Mouse (Mus musculus) limb, embryonic 10.5 days (tissue): ENCODE results near the gene Upk1b. TPM values are rescaled to one million over a fixed set of nuclear protein-coding genes. Genes with fewer than 3 reads are reported as not detected.
"Not testable (repeated sequence)": the region's sequence is repeated elsewhere in the genome, so short reads cannot be mapped to it uniquely, and the experiment has no call there.

Experiments used
- DNase-seq: peaks from one replicate; pipeline ENCODE4 v3.0.0-alpha.2; 2017; ENCODE audit warnings: low spot score
- H3K27ac ChIP-seq: fragments of 300-500 bp; sonication (generic); 2 replicates; pipeline ENCODE4 v1.5.1; 2016; ENCODE audit warnings: mild to moderate bottlenecking
- H3K27me3 ChIP-seq: fragments of 300-500 bp; sonication (generic); 2 replicates; pipeline ENCODE4 v1.6.1; 2016; ENCODE audit warnings: low read depth, mild to moderate bottlenecking; ENCODE audit not compliant: poor library complexity, severe bottlenecking
- H3K36me3 ChIP-seq: fragments of 300-500 bp; sonication (generic); 2 replicates; pipeline ENCODE4 v1.6.1; 2016; ENCODE audit warnings: mild to moderate bottlenecking, moderate library complexity
- H3K4me1 ChIP-seq: fragments of 300-500 bp; sonication (generic); 2 replicates; pipeline ENCODE4 v1.6.1; 2016
- H3K4me3 ChIP-seq: fragments of 300-500 bp; sonication (generic); 2 replicates; pipeline ENCODE4 v1.5.1; 2016; ENCODE audit warnings: mild to moderate bottlenecking, moderate library complexity
- H3K9me3 ChIP-seq: fragments of 300-500 bp; sonication (generic); replicated peaks from 2 replicates; pipeline ENCODE4 v1.6.1; 2016; ENCODE audit warnings: mild to moderate bottlenecking
- WGBS: fragments of 180-500 bp; shearing (Covaris S2); methylation state at CpG from one replicate; pipeline ENCODE4 v1.1.7; 2016; 5-methylcytosine and 5-hydroxymethylcytosine counted together
- polyA plus RNA-seq: library from polyadenylated mRNA; unstranded; fragments of >200 nt; fragmentation: Nextera tagmentation; extraction: Ambion mirVana; gene quantifications from 2 replicates; pipeline ENCODE4 v1.2.1, GENCODE M21; 2016

Upk1b gene
- 1.8 and 3.4 TPM in 2 replicates for polyA plus RNA-seq

GRCm38 (mm10) chr16:38800091-38800490 is at the start of gene Upk1b:
TSS of gene Upk1b (minus strand) at chr16:38800328.
- Histone ChIP-seq H3K9me3 (no peaks in the 10 kb centered on the region), H3K36me3 (no peaks in the 10 kb centered on the region), H3K27ac (no peak within 1 kb of the TSS), H3K27me3 (no peaks in the 10 kb centered on the region), H3K4me3 (no peak within 1 kb of the TSS), H3K4me1 (peaks cover 8% of the 10 kb centered on the region; the same call in 1 of the 2 replicates)
- DNase-seq = no peak
- WGBS = 45% methylated on average over 10 of the region's 10 CpGs

GRCm38 (mm10) chr16:38828649-38829048 is 28.5 kb upstream of the Upk1b start, which contains the start of gene 4930435E12Rik:
TSS of gene 4930435E12Rik (minus strand) at chr16:38828749.
- DNase-seq = no peak
- Histone ChIP-seq H3K9me3 (no peaks in the 10 kb centered on the region), H3K27me3 (no peaks in the 10 kb centered on the region), H3K27ac (no peak within 1 kb of the TSS), H3K36me3 (no peaks in the 10 kb centered on the region), H3K4me1 (no peaks in the 10 kb centered on the region), H3K4me3 (no peak within 1 kb of the TSS)
- WGBS = 84% methylated on average over 3 of the region's 3 CpGs

DNA sequence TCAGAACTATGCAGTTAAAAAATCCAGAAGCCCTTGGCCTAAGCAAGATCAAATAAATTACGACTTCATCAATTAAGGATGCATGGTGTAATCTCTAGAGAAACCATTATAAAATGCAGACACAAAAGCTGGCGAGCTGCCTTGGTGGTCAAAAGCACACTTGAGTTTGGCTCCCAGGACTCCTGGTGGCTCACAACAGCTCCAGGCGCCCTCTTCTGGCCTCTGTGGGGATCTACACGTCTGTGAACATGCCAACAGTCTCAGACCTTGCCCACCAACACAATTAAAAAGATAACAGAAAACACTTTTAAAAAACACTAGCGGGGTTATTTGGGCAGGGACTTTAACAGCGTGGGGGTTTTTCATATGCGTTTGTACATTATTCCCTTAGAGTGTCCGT is 12.4 kb upstream of the Upk1b start:
- Histone ChIP-seq H3K4me1 (peaks cover 6% of the 10 kb centered on the region), H3K36me3 (no peaks in the 10 kb centered on the region), H3K27me3 (no peaks in the 10 kb centered on the region), H3K9me3 (no peaks in the 10 kb centered on the region), H3K27ac (no peak overlapping the region), H3K4me3 (no peak overlapping the region)
- 40% methylated on average over 8 of the region's 8 CpGs for WGBS
- peak; percentile 71 for DNase-seq

GRCm38 (mm10) chr16:38810196-38810595 is 10.1 kb upstream of the Upk1b start:
- DNase-seq = no peak
- H3K4me1 ChIP-seq = no peaks in the 10 kb centered on the region
- no peak overlapping the region for H3K4me3 ChIP-seq
- no peaks in the 10 kb centered on the region for H3K36me3 ChIP-seq
- H3K9me3 ChIP-seq = no peaks in the 10 kb centered on the region
- no peak overlapping the region for H3K27ac ChIP-seq
- 73% methylated on average over 5 of the region's 5 CpGs for WGBS
- H3K27me3 ChIP-seq = no peaks in the 10 kb centered on the region

GRCm38 (mm10) chr16:38807796-38808195 is 7.7 kb upstream of the Upk1b start:
- DNase-seq, H3K27ac ChIP-seq, H3K4me3 ChIP-seq, H3K4me1 ChIP-seq, H3K9me3 ChIP-seq, H3K27me3 ChIP-seq, H3K36me3 ChIP-seq: not testable (repeated sequence)
- WGBS = 90% methylated on average over 5 of the region's 5 CpGs

DNA sequence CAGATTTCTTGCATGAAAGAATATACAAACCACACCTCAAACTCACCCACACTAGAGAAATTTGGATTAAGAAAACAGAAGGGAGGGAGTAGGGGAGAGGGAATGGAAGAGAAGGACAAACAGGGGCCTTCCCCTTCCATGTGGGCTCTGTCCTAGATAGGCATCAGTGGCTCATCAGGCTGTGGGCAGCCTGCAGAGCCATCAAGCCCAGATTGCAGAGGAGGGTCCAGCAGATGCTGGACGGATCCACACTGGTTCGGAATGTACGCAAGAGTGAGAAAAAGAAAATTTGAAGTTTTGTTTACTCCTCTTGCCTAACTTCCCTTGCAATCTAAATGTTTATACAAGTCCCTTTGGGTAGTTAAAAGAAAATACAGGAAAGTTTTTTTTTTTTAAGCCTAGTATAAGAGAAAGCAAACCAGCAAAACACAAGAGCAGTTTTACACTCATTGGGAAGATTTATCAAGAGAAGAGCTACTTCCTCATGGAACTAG is 1.1 kb downstream of the Upk1b start:
- no peaks in the 10 kb centered on the region for H3K27me3 ChIP-seq
- H3K4me3 ChIP-seq = no peak overlapping the region
- 79% methylated on average over 3 of the region's 3 CpGs for WGBS
- H3K4me1 ChIP-seq = peaks cover 8% of the 10 kb centered on the region; the same call in 1 of the 2 replicates
- no peaks in the 10 kb centered on the region for H3K9me3 ChIP-seq
- H3K27ac ChIP-seq = no peak overlapping the region
- DNase-seq = no peak
- H3K36me3 ChIP-seq = no peaks in the 10 kb centered on the region

DNA sequence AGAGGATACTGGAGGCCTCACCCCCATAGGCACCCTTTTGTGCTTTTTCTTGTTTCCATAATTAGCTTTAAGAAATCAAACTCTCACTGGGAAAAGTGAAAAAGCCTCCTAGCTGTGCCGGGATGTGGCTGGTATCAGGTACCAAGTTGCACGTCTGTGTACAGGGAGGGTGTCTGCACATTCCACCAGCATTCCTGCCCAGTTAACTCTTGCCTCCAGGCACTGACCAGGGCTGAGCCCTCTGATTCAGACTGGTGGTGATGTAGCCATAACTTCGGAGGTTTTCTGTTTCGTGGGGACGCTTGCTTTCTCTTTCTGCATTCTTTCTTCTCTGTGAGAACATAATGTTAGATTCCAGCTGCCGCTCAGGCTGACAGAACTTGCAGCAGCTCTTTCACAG is 7.0 kb downstream of the Upk1b start:
- WGBS = 73% methylated on average over 6 of the region's 6 CpGs
- no peak overlapping the region for H3K27ac ChIP-seq
- H3K9me3 ChIP-seq = no peaks in the 10 kb centered on the region
- no peaks in the 10 kb centered on the region for H3K27me3 ChIP-seq
- H3K36me3 ChIP-seq = no peaks in the 10 kb centered on the region
- DNase-seq = no peak
- H3K4me3 ChIP-seq = no peak overlapping the region
- no peaks in the 10 kb centered on the region for H3K4me1 ChIP-seq

DNA sequence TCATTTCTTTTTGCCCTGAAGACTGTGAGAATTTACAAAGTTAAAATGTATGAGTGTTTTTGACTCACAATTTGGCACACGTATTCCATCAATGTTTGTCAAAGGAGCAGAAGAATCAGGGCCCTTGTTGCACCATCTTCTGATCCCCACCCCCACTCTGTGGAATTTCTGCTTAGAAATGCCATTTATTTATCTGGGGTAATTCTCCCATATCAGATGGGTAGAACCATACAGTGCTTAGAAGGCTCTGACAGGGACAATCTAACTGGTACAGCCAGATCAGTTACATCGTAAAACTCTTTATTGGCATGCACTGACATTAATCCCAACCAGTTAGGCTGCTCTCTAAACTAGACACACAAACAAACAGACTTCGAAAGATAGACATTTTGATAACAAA is 10.2 kb downstream of the Upk1b start:
- WGBS = 82% methylated on average over 3 of the region's 3 CpGs
- Histone ChIP-seq H3K4me3 (no peak overlapping the region), H3K4me1 (no peaks in the 10 kb centered on the region), H3K27ac (no peak overlapping the region), H3K27me3 (no peaks in the 10 kb centered on the region), H3K36me3 (no peaks in the 10 kb centered on the region), H3K9me3 (no peaks in the 10 kb centered on the region)
- no peak for DNase-seq

- H3K27ac ChIP-seq = no peak overlapping the region
- no peaks in the 10 kb centered on the region for H3K9me3 ChIP-seq
- 87% methylated on average over 2 of the region's 2 CpGs for WGBS
- no peak for DNase-seq
- H3K4me1 ChIP-seq = no peaks in the 10 kb centered on the region
- no peaks in the 10 kb centered on the region for H3K36me3 ChIP-seq
- no peak overlapping the region for H3K4me3 ChIP-seq
- no peaks in the 10 kb centered on the region for H3K27me3 ChIP-seq
Measured at GRCm38 (mm10) chr16:38789016-38789415, 11.1 kb downstream of the Upk1b start.

DNA sequence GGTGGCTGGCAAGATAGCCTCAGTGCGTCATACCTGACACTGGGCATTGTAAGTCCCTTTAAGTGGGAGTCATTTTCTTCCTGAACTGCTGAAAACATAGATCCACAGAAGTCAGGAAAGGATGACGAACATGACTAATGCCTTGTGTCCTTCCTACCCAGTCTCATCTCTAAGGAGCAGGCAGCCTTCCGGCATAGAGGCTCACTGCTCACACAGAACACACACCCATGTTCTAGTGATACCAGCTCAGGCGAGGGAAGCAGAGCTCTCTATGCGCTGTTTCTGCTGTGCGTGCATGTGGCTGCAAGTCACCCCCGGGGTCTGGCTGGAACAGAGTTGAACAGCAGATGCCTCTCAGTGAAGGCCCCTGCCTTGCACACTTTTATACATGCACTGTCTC is 14.8 kb downstream of the Upk1b start:
- 85% methylated on average over 7 of the region's 7 CpGs for WGBS
- DNase-seq = no peak
- H3K4me3 ChIP-seq = no peak overlapping the region
- no peaks in the 10 kb centered on the region for H3K9me3 ChIP-seq
- H3K4me1 ChIP-seq = no peaks in the 10 kb centered on the region
- no peaks in the 10 kb centered on the region for H3K27me3 ChIP-seq
- H3K27ac ChIP-seq = no peak overlapping the region
- H3K36me3 ChIP-seq = no peaks in the 10 kb centered on the region

DNA sequence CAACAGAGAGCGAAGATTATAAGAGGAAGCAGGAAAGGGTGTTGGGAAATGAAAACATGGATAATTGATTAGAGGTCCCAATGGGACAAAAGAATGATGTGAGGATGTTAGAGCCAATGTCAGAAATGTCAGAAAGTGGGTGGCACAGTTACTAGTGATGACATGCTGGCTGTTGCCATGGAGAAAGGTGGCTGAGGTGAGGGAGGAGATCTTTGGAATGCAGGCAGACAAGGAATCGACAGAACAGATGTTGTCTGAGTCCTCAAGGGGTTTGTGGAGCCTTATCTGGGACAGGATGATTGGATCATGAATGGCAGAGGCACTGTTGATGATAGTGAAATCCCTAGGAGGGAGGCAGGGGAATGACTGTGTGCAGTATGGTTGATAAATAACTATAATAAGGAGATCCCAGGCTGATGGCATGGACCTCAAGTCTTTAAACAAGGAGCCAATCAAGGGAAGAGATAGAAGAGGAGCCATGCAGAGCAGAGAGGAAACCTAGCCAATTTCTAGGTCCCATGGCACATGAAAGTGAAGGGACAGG is 17.5 kb downstream of the Upk1b start:
- no peaks in the 10 kb centered on the region for H3K36me3 ChIP-seq
- H3K9me3 ChIP-seq = no peaks in the 10 kb centered on the region
- H3K4me1 ChIP-seq = no peaks in the 10 kb centered on the region
- DNase-seq = no peak
- no peaks in the 10 kb centered on the region for H3K27me3 ChIP-seq
- no peak overlapping the region for H3K27ac ChIP-seq
- 57% methylated on average over 2 of the region's 2 CpGs for WGBS
- no peak overlapping the region for H3K4me3 ChIP-seq

DNA sequence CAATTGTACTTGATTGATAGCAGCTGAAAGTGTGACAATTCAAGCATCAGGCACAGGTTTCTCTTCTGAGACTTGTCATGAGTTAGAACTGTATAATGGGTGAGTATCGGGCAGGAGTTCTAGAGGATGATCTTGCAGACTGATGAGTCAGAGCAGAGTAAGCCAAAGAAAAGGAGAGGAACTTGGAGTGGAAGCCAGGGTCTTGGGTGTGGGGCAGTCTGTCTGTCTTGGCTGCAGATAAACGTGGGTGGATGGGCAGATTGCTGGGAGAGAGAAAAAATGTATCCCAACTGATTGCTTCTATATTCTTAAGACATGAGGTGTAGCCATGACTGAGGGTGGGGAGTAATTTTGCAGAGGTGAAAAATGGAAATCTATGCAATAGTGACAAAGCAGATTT is 18.2 kb downstream of the Upk1b start:
- H3K4me3 ChIP-seq = no peak overlapping the region
- H3K27ac ChIP-seq = no peak overlapping the region
- no peaks in the 10 kb centered on the region for H3K36me3 ChIP-seq
- DNase-seq = no peak
- WGBS = 76% methylated on average over 2 of the region's 2 CpGs
- no peaks in the 10 kb centered on the region for H3K9me3 ChIP-seq
- H3K4me1 ChIP-seq = no peaks in the 10 kb centered on the region
- H3K27me3 ChIP-seq = no peaks in the 10 kb centered on the region

DNA sequence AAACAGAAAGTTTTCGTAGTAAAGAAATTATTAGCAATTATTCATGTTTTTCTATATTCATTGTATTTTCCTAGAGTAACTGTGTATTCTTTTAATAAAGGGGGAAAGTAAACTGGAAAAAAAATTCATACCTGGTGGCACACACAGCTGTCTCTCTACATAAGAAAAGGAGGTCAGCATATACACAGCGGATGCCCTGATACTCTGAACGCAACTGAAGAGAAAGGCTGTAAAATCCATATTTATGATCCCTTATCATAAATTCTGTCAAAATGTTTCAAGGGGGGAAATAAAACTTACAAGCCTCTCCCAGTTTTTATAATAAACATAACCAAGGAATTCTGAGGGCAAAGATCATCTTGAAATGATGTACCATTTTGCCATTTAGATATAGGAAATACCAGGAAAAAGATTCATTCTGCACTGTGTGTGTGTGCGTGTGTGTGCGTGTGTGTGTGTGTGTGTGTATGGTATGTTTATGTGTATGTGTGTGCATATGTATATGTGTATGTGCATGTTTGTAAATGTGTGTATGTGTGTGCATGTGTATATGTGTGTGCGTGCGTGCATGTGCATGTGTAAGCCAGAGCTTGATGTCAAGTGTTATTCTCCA is 19.1 kb downstream of the Upk1b start:
- H3K27ac ChIP-seq = no peak overlapping the region

More for the DNA sequence above, 19.1 kb downstream of the Upk1b start:
- Histone ChIP-seq H3K4me3 (no peak overlapping the region), H3K36me3 (no peaks in the 10 kb centered on the region), H3K9me3 (no peaks in the 10 kb centered on the region), H3K4me1 (no peaks in the 10 kb centered on the region), H3K27me3 (no peaks in the 10 kb centered on the region)
- no peak for DNase-seq
- WGBS = 91% methylated on average over 7 of the region's 7 CpGs
